Mouse (Mus musculus) c-Kit-positive CD71-negative TER-119-negative erythroid progenitor cells, embryonic 14.5 days (primary cell): ENCODE measurements around the gene Lrrtm3.

Experiments used
- DNase-seq: peaks from one replicate; pipeline ENCODE4 v3.0.0-alpha.2; 2013; ENCODE audit warnings: low read depth

Lrrtm3 gene

GRCm38 (mm10) chr10:63886449-63887088 is 203.5 kb downstream of the Lrrtm3 start:
- no peak for DNase-seq

- DNase-seq: no peak
Measured at GRCm38 (mm10) chr10:63880462-63880903, 209.6 kb downstream of the Lrrtm3 start.
